Comparison of ENCODE assay signal across 9 mouse cellular contexts in the genomic region with DNA sequence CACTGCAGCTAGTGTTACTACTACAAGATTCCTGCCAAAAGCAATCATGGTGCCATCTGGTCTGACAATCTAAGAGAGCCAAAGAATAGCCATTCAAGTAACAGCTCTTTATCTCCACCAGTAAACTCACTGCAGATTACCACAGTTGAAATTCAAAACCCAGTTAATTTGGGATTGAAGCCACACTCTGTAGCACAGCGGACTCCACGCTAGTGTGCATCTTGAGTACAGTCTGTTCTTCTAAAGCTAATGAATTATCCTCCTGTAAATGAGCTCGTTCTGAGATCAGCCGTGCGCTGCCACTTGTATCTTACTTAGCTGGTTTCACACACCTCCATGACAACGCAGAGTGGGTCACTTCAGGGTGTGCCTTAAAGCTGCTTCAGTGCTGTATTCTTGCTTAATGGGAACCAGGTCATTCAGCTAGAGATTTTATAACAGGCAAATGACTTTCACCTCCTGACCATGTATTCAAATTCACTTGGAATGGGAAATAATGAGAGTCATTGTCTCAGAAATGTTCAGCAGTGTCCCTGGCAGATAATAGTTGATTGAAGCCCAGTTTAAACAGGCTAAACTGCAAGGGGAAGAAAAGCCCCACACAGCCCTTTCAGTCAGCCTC.
DNase-seq lines count a peak whose midpoint lies in the region; ATAC-seq and TF ChIP-seq lines count a peak whose summit lies in the region.
"Had no signal": no experiment of that assay in that cellular context is flagged by ENCODE, and none has a peak within 500 bp of the region (broad histone marks: within the 10 kb centered on the region; RNA-seq: fewer than 3 reads in every experiment).

No protein-coding gene starts in this region.

- H3K4me1 ChIP-seq in hindbrain, embryonic 16.5 days (ENCODE audit: control insufficient read depth, insufficient read depth, low read depth, low read length) = peaks cover 4% of the 10 kb centered on the region; the same call in 1 of the 2 replicates
- 0 out of 2 replicates have a peak, but pooled peaks cover 3% of the 10 kb centered on the region for H3K4me1 ChIP-seq in midbrain, embryonic 15.5 days
- no peaks in the 10 kb centered on the region for H3K4me1 ChIP-seq in liver, embryonic 12.5 days

- no peak overlapping the region for H3K4me2 ChIP-seq in hindbrain, embryonic 16.5 days (ENCODE audit: low read length)
- no peak overlapping the region for H3K4me2 ChIP-seq in midbrain, embryonic 15.5 days
- no peak overlapping the region for H3K4me2 ChIP-seq in liver, embryonic 12.5 days
- H3K4me2 ChIP-seq: heart, embryonic 13.5 days had no signal

- ATAC-seq in hindbrain, embryonic 16.5 days = peak; percentile 90
- ATAC-seq in midbrain, embryonic 15.5 days (replicated peaks) = peak; percentile 62; the same call in 1 of the 2 replicates
- ATAC-seq in liver, embryonic 12.5 days = no peak

- H3K36me3 ChIP-seq in hindbrain, embryonic 16.5 days (ENCODE audit: control insufficient read depth, insufficient read depth, low read length) = no peaks in the 10 kb centered on the region
- H3K36me3 ChIP-seq in midbrain, embryonic 15.5 days (replicated peaks) = no peaks in the 10 kb centered on the region
- H3K36me3 ChIP-seq in liver, embryonic 12.5 days = peaks cover 5% of the 10 kb centered on the region; the same call in 1 of the 2 replicates

- 34% methylated on average over 6 of the region's 6 CpGs for WGBS in hindbrain, embryonic 16.5 days
- WGBS in midbrain, embryonic 15.5 days = 35% methylated on average over 6 of the region's 6 CpGs
- WGBS in liver, embryonic 12.5 days (ENCODE audit: insufficient replicate concordance) = 81% methylated on average over 6 of the region's 6 CpGs

- no peak overlapping the region for H3K9ac ChIP-seq in hindbrain, embryonic 16.5 days (ENCODE audit: low read depth, low read length)
- no peak overlapping the region for H3K9ac ChIP-seq in midbrain, embryonic 15.5 days
- H3K9ac ChIP-seq in liver, embryonic 12.5 days = no peak overlapping the region
- H3K9ac ChIP-seq: heart, embryonic 13.5 days had no signal

- peak; percentile 95 for DNase-seq in brain, embryonic 14.5 days (ENCODE audit: low read depth)
- peak; percentile 10 for DNase-seq in embryo, embryonic 9.5 days (ENCODE audit: extremely low spot score)
- no peak for DNase-seq in adrenal gland, adult 18-20 months (ENCODE audit: low spot score in 2 of 2)
- no peak for DNase-seq in urinary bladder, postnatal 25 days (ENCODE audit: low spot score)
- DNase-seq in ovary, postnatal 14 days (ENCODE audit: low spot score) = no peak

- no peak overlapping the region for H3K4me3 ChIP-seq in hindbrain, embryonic 16.5 days (ENCODE audit: low read length)
- H3K4me3 ChIP-seq in midbrain, embryonic 15.5 days = no peak overlapping the region
- no peak overlapping the region for H3K4me3 ChIP-seq in liver, embryonic 12.5 days
- H3K4me3 ChIP-seq: heart, embryonic 13.5 days had no signal

- H3K27ac ChIP-seq in hindbrain, embryonic 16.5 days (ENCODE audit: low read depth, low read length) = peak overlapping the region; percentile 48; the same call in 1 of the 2 replicates
- no peak overlapping the region for H3K27ac ChIP-seq in midbrain, embryonic 15.5 days
- no peak overlapping the region for H3K27ac ChIP-seq in liver, embryonic 12.5 days
- H3K27ac ChIP-seq: heart, embryonic 13.5 days had no signal

- no peak for TF ChIP-seq POLR2A in brain, embryonic 14.5 days (IDR thresholded peaks at IDR 0.05; ENCODE audit: borderline replicate concordance, extremely low read depth, insufficient read depth, insufficient read length, poor library complexity, severe bottlenecking)

- H3K9me3 ChIP-seq in hindbrain, embryonic 16.5 days (ENCODE audit: control insufficient read depth, low read length) = no peaks in the 10 kb centered on the region
- no peaks in the 10 kb centered on the region for H3K9me3 ChIP-seq in midbrain, embryonic 15.5 days
- no peaks in the 10 kb centered on the region for H3K9me3 ChIP-seq in liver, embryonic 12.5 days (replicated peaks)
- H3K9me3 ChIP-seq: heart, embryonic 13.5 days had no signal

- TF ChIP-seq CTCF in brain, embryonic 14.5 days (IDR thresholded peaks at IDR 0.05; ENCODE audit: borderline replicate concordance, extremely low read depth, insufficient read depth, insufficient read length) = no peak

- no peaks in the 10 kb centered on the region for H3K27me3 ChIP-seq in hindbrain, embryonic 16.5 days (replicated peaks; ENCODE audit: control insufficient read depth, insufficient read depth, low read length)
- no peaks in the 10 kb centered on the region for H3K27me3 ChIP-seq in midbrain, embryonic 15.5 days (replicated peaks)
- H3K27me3 ChIP-seq in liver, embryonic 12.5 days (replicated peaks) = no peaks in the 10 kb centered on the region
- H3K27me3 ChIP-seq: heart, embryonic 13.5 days had no signal

Comparison
In these comparisons a context has a peak if more than half of its experiments do, and no peak if none do; other contexts are left out.
1. DNase-seq: peak in brain, embryonic 14.5 days (single experiment) and embryo, embryonic 9.5 days (single experiment); none in adrenal gland, adult 18-20 months (0 of 2), urinary bladder, postnatal 25 days (single experiment) and ovary, postnatal 14 days (single experiment).